Mouse (Mus musculus): ENCODE results near the gene Vps8.

DNA sequence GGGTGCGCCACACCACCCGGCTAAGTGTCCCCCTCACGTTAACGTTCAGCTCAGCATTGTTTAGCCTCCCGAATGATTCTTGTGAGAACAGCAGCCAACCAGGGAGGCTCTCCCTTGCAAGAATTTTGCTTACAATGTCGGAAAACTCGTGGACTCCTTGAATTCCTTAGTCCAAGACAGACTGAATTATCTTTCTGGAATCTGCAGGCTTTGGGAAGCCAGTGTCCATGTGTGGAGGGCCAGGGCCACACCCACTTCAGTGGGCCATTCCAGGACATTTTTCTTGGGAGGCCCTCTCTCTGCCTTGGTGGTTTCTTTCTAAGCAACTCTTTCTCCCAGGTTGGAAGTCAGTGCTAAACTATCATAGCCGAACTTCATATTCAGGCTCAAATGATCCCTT is 46.6 kb upstream of the Vps8 start:
- no peak for TF ChIP-seq CTCF (IDR thresholded peaks at IDR 0.05; ENCODE audit: control insufficient read depth, insufficient read depth, insufficient read length)
- TF ChIP-seq MYOG (IDR thresholded peaks at IDR 0.05; ENCODE audit: control insufficient read depth, extremely low read depth, insufficient read length) = no peak
- TF ChIP-seq MAX (IDR thresholded peaks at IDR 0.05) = no peak

All from C2C12 (cell line).